Mouse (Mus musculus) E14TG2a.4 (cell line): ENCODE results near the gene Obscn.

Experiments
- CTCF ChIP-seq: conservative IDR thresholded peaks from 2 replicates; pipeline ENCODE4 v1.5.1; 2014; ENCODE audit warnings: low read length
- NANOG ChIP-seq: IDR thresholded peaks from 2 replicates; pipeline ENCODE4 v1.6.1; 2014; ENCODE audit warnings: borderline replicate concordance, low read length, mixed read lengths
- POU5F1 ChIP-seq: IDR thresholded peaks from 2 replicates; pipeline ENCODE4 v1.6.1; 2014; ENCODE audit warnings: low read length, borderline replicate concordance

DNA sequence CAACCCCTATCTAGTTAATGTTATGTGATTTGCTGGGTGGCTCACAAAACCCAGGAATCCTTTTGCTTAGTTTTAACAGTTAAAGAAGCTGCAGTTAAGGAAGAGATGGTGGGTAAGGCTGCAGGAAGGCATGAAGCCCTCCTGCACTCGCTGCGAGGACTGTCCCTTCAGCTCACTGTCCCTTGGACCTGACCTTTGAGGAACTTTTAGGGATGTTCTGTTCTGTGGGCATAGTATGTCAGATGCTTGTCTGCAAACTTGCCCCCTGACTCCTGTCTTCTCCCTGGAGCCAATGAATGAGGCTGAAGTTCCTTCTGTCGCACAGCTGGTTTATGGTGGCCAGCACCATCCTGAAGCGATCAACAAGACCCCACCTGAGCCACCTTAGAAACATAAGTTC is 147.0 kb downstream of the Obscn start:
- TF ChIP-seq CTCF (no peak), POU5F1 (no peak), NANOG (no peak)
